Mouse (Mus musculus) lung, embryonic 14.5 days (tissue): Measurements from ENCODE around the gene Pgm2l1. TPM values are rescaled to one million over a fixed set of nuclear protein-coding genes. Genes with fewer than 3 reads are reported as not detected.

Experiments
- ATAC-seq: fragments of 200-750 bp; cut with Nextera tagmentation; 2 replicates; pipeline ENCODE4 v1.8.0; 2017; ENCODE audit warnings: mild to moderate bottlenecking, moderate TSS enrichment, moderate library complexity; ENCODE audit not compliant: insufficient read depth
- DNase-seq: peaks from one replicate; pipeline ENCODE4 v3.0.0-alpha.2; 2015
- H3K27ac ChIP-seq: fragments of 300-500 bp; sonication (generic); 2 replicates; pipeline ENCODE4 v1.5.1; 2014; ENCODE audit warnings: low read depth, mild to moderate bottlenecking, moderate library complexity
- H3K27me3 ChIP-seq: fragments of 300-500 bp; sonication (generic); 2 replicates; pipeline ENCODE4 v1.6.1; 2014; ENCODE audit warnings: low read length, control low read depth; ENCODE audit not compliant: insufficient read depth
- H3K36me3 ChIP-seq: fragments of 300-500 bp; sonication (generic); 2 replicates; pipeline ENCODE4 v1.6.1; 2014; ENCODE audit warnings: control low read depth; ENCODE audit not compliant: insufficient read depth
- H3K4me1 ChIP-seq: fragments of 300-500 bp; sonication (generic); 2 replicates; pipeline ENCODE4 v1.6.1; 2014; ENCODE audit warnings: antibody characterized with exemption, control low read depth; ENCODE audit not compliant: insufficient read depth
- H3K4me2 ChIP-seq: fragments of 300-500 bp; sonication (generic); 2 replicates; pipeline ENCODE4 v1.6.1; 2014; ENCODE audit warnings: mild to moderate bottlenecking
- H3K4me3 ChIP-seq: fragments of 300-500 bp; sonication (generic); 2 replicates; pipeline ENCODE4 v1.5.1; 2014; ENCODE audit warnings: low read depth, low read length
- H3K9ac ChIP-seq: fragments of 300-500 bp; sonication (generic); 2 replicates; pipeline ENCODE4 v1.6.1; 2014
- H3K9me3 ChIP-seq: fragments of 300-500 bp; sonication (generic); 2 replicates; pipeline ENCODE4 v1.6.1; 2016; ENCODE audit warnings: low read depth, low read length, control low read depth
- CTCF ChIP-seq: IDR thresholded peaks from 2 replicates; pipeline ENCODE4 v1.5.1; 2016; ENCODE audit warnings: antibody characterized with exemption, low read depth
- WGBS: fragments of 180-500 bp; shearing (Covaris S2); extraction: QIAGEN DNeasy Blood & Tissue Kit; methylation state at CpG from one replicate; pipeline ENCODE4 v1.1.7; 2014; 5-methylcytosine and 5-hydroxymethylcytosine counted together
- polyA plus RNA-seq: library from polyadenylated mRNA; unstranded; fragments of >200 nt; fragmentation: Nextera tagmentation; extraction: Ambion mirVana; gene quantifications from 2 replicates; pipeline ENCODE4 v1.2.1, GENCODE M21; 2014

Pgm2l1 gene
- polyA plus RNA-seq, 1 experiment from 2014 or later: 2.6 TPM

GRCm38 (mm10) chr7:100181614-100182013 is 45.6 kb upstream of the Pgm2l1 start:
- DNase-seq (no peak), ATAC-seq (no peak)
- Histone ChIP-seq H3K4me2 (no peak overlapping the region), H3K9me3 (no peaks in the 10 kb centered on the region), H3K4me3 (no peak overlapping the region), H3K9ac (no peak overlapping the region), H3K27ac (no peak overlapping the region), H3K4me1 (peaks cover 3% of the 10 kb centered on the region; the same call in 1 of the 2 replicates), H3K27me3 (peaks cover 19% of the 10 kb centered on the region), H3K36me3 (no peaks in the 10 kb centered on the region)
- 62% methylated on average over 3 of the region's 3 CpGs for WGBS
- TF ChIP-seq CTCF: no peak

- WGBS: 57% methylated on average over 3 of the region's 3 CpGs
- TF ChIP-seq CTCF: no peak
- Histone ChIP-seq H3K9me3 (no peaks in the 10 kb centered on the region), H3K27me3 (peaks cover 19% of the 10 kb centered on the region), H3K4me3 (no peak overlapping the region), H3K27ac (no peak overlapping the region), H3K9ac (no peak overlapping the region), H3K36me3 (no peaks in the 10 kb centered on the region), H3K4me1 (peaks cover 3% of the 10 kb centered on the region; the same call in 1 of the 2 replicates), H3K4me2 (no peak overlapping the region)
- DNase-seq (no peak), ATAC-seq (no peak)
These were observed 44.8 kb upstream of the Pgm2l1 start for GRCm38 (mm10) chr7:100182388-100182787.

GRCm38 (mm10) chr7:100187601-100188000 is 39.6 kb upstream of the Pgm2l1 start:
- 20% methylated on average over 7 of the region's 7 CpGs for WGBS
- H3K4me1 ChIP-seq: no peaks in the 10 kb centered on the region
- ATAC-seq: no peak

GRCm38 (mm10) chr7:100190167-100190566 is 37.0 kb upstream of the Pgm2l1 start:
- Histone ChIP-seq H3K4me3 (no peak overlapping the region), H3K4me2 (no peak overlapping the region), H3K36me3 (no peaks in the 10 kb centered on the region), H3K9me3 (no peaks in the 10 kb centered on the region), H3K27ac (no peak overlapping the region), H3K4me1 (no peaks in the 10 kb centered on the region), H3K27me3 (0 out of 2 replicates have a peak, but pooled peaks cover 5% of the 10 kb centered on the region), H3K9ac (no peak overlapping the region)
- WGBS: 50% methylated on average over 4 of the region's 4 CpGs
- DNase-seq (no peak), ATAC-seq (no peak)
- TF ChIP-seq CTCF: no peak

More at GRCm38 (mm10) chr7:100187601-100188000, 39.6 kb upstream of the Pgm2l1 start:
- H3K4me3 ChIP-seq: no peak overlapping the region
- no peaks in the 10 kb centered on the region for H3K9me3 ChIP-seq
- H3K4me2 ChIP-seq: no peak overlapping the region
- no peak overlapping the region for H3K27ac ChIP-seq
- no peak overlapping the region for H3K9ac ChIP-seq
- peak; percentile 80 for DNase-seq
- H3K27me3 ChIP-seq: 0 out of 2 replicates have a peak, but pooled peaks cover 5% of the 10 kb centered on the region
- peak; percentile 87 for TF ChIP-seq CTCF
- no peaks in the 10 kb centered on the region for H3K36me3 ChIP-seq

- 0 out of 2 replicates have a peak, but pooled peaks have one; percentile 28 for ATAC-seq
- no peak overlapping the region for H3K27ac ChIP-seq
- WGBS: 5% methylated on average over 4 of the region's 4 CpGs
- 0 out of 2 replicates have a peak, but pooled peaks cover 5% of the 10 kb centered on the region for H3K27me3 ChIP-seq
- H3K4me3 ChIP-seq: no peak overlapping the region
- no peaks in the 10 kb centered on the region for H3K36me3 ChIP-seq
- no peaks in the 10 kb centered on the region for H3K4me1 ChIP-seq
- no peak overlapping the region for H3K4me2 ChIP-seq
- peak; percentile 78 for TF ChIP-seq CTCF
- H3K9ac ChIP-seq: no peak overlapping the region
- peak; percentile 84 for DNase-seq
- no peaks in the 10 kb centered on the region for H3K9me3 ChIP-seq
These were observed 36.4 kb upstream of the Pgm2l1 start for GRCm38 (mm10) chr7:100190778-100191177.

- TF ChIP-seq CTCF: no peak
- Histone ChIP-seq H3K4me2 (no peak overlapping the region), H3K4me1 (no peaks in the 10 kb centered on the region), H3K4me3 (no peak overlapping the region), H3K36me3 (no peaks in the 10 kb centered on the region), H3K9me3 (no peaks in the 10 kb centered on the region), H3K9ac (no peak overlapping the region), H3K27ac (no peak overlapping the region), H3K27me3 (no peaks in the 10 kb centered on the region)
- no peak for ATAC-seq
- DNase-seq: no peak
- 81% methylated on average over 3 of the region's 3 CpGs for WGBS
These were observed 26.0 kb upstream of the Pgm2l1 start for GRCm38 (mm10) chr7:100201191-100201590.

- TF ChIP-seq CTCF: no peak
- ATAC-seq: no peak
- Histone ChIP-seq H3K27ac (no peak overlapping the region), H3K4me2 (no peak overlapping the region), H3K4me1 (no peaks in the 10 kb centered on the region), H3K36me3 (no peaks in the 10 kb centered on the region), H3K9ac (no peak overlapping the region), H3K27me3 (no peaks in the 10 kb centered on the region), H3K9me3 (no peaks in the 10 kb centered on the region), H3K4me3 (no peak overlapping the region)
- DNase-seq: no peak
- 51% methylated on average over 3 of the region's 3 CpGs for WGBS
These were observed 23.6 kb upstream of the Pgm2l1 start for GRCm38 (mm10) chr7:100203616-100204015.
